Mouse (Mus musculus) embryonic facial prominence, embryonic 10.5 days (tissue): ENCODE results near the gene A630023A22Rik. TPM values are rescaled to one million over a fixed set of nuclear protein-coding genes. Genes with fewer than 3 reads are reported as not detected.

ENCODE experiments used
- DNase-seq: peaks from one replicate; pipeline ENCODE4 v3.0.0-alpha.2; 2017; ENCODE audit warnings: low spot score
- H3K27ac ChIP-seq: fragments of 300-500 bp; sonication (generic); replicated peaks from 2 replicates; pipeline ENCODE4 v1.5.1; 2016; ENCODE audit warnings: mild to moderate bottlenecking
- H3K27me3 ChIP-seq: fragments of 300-500 bp; sonication (generic); replicated peaks from 2 replicates; pipeline ENCODE4 v1.6.1; 2016; ENCODE audit warnings: low read depth, mild to moderate bottlenecking; ENCODE audit not compliant: poor library complexity, severe bottlenecking
- H3K36me3 ChIP-seq: fragments of 300-500 bp; sonication (generic); replicated peaks from 2 replicates; pipeline ENCODE4 v1.6.1; 2016; ENCODE audit warnings: mild to moderate bottlenecking, moderate library complexity
- H3K4me1 ChIP-seq: fragments of 300-500 bp; sonication (generic); 2 replicates; pipeline ENCODE4 v1.6.1; 2016
- H3K4me3 ChIP-seq: fragments of 300-500 bp; sonication (generic); 2 replicates; pipeline ENCODE4 v1.5.1; 2016; ENCODE audit warnings: mild to moderate bottlenecking, moderate library complexity
- H3K9me3 ChIP-seq: fragments of 300-500 bp; sonication (generic); 2 replicates; pipeline ENCODE4 v1.6.1; 2016; ENCODE audit warnings: mild to moderate bottlenecking
- WGBS: fragments of 180-500 bp; shearing (Covaris S2); methylation state at CpG from one replicate; pipeline ENCODE4 v1.1.7; 2016; 5-methylcytosine and 5-hydroxymethylcytosine counted together
- polyA plus RNA-seq: library from polyadenylated mRNA; unstranded; fragments of >200 nt; fragmentation: Nextera tagmentation; extraction: Ambion mirVana; gene quantifications from 2 replicates; pipeline ENCODE4 v1.2.1, GENCODE M21; 2016

A630023A22Rik gene
- not detected in 2 replicates for polyA plus RNA-seq

- 81% methylated on average over 5 of the region's 5 CpGs for WGBS
- H3K36me3 ChIP-seq = no peaks in the 10 kb centered on the region
- H3K27me3 ChIP-seq = no peaks in the 10 kb centered on the region
- no peak for DNase-seq
- no peaks in the 10 kb centered on the region for H3K4me1 ChIP-seq
- no peak within 1 kb of the TSS for H3K4me3 ChIP-seq
- H3K27ac ChIP-seq = no peak within 1 kb of the TSS
- H3K9me3 ChIP-seq = no peaks in the 10 kb centered on the region
Observed at GRCm38 (mm10) chr14:34102601-34103000, at the start of gene A630023A22Rik. Gene A630023A22Rik, minus strand, starts transcription at chr14:34102754.

- Histone ChIP-seq H3K36me3 (no peaks in the 10 kb centered on the region), H3K4me1 (peaks cover 9% of the 10 kb centered on the region), H3K27ac (no peak within 1 kb of the TSS), H3K4me3 (peak within 1 kb of the TSS; percentile 38; the same call in 1 of the 2 replicates), H3K27me3 (peaks cover 30% of the 10 kb centered on the region), H3K9me3 (no peaks in the 10 kb centered on the region)
- WGBS = 18% methylated on average over 16 of the region's 16 CpGs
- peak; percentile 54 for DNase-seq
Observed at GRCm38 (mm10) chr14:34152342-34152741, 49.8 kb upstream of the A630023A22Rik start, which contains the start of gene Npy4r. Gene Npy4r, minus strand, starts transcription at chr14:34152489.

GRCm38 (mm10) chr14:34142915-34143314 lies 40.4 kb upstream of the A630023A22Rik start:
- WGBS = 91% methylated on average over 10 of the region's 10 CpGs

GRCm38 (mm10) chr14:34142316-34142715 lies 39.8 kb upstream of the A630023A22Rik start:
- Histone ChIP-seq H3K9me3 (no peaks in the 10 kb centered on the region), H3K4me3 (no peak overlapping the region), H3K4me1 (no peaks in the 10 kb centered on the region), H3K27ac (no peak overlapping the region), H3K36me3 (no peaks in the 10 kb centered on the region), H3K27me3 (no peaks in the 10 kb centered on the region; the same call in 1 of the 2 replicates)
- WGBS = 92% methylated on average over 1 of the region's 1 CpGs
- no peak for DNase-seq

More at GRCm38 (mm10) chr14:34142915-34143314, 40.4 kb upstream of the A630023A22Rik start:
- Histone ChIP-seq H3K4me3 (no peak overlapping the region), H3K27me3 (no peaks in the 10 kb centered on the region; the same call in 1 of the 2 replicates), H3K4me1 (no peaks in the 10 kb centered on the region), H3K36me3 (no peaks in the 10 kb centered on the region), H3K27ac (no peak overlapping the region), H3K9me3 (no peaks in the 10 kb centered on the region)
- DNase-seq = no peak

- 86% methylated on average over 15 of the region's 15 CpGs for WGBS
- Histone ChIP-seq H3K27ac (no peak overlapping the region), H3K9me3 (no peaks in the 10 kb centered on the region), H3K27me3 (peaks cover 5% of the 10 kb centered on the region; the same call in 1 of the 2 replicates), H3K4me3 (no peak overlapping the region), H3K4me1 (no peaks in the 10 kb centered on the region), H3K36me3 (no peaks in the 10 kb centered on the region)
- no peak for DNase-seq
Observed at GRCm38 (mm10) chr14:34139671-34140664, 37.4 kb upstream of the A630023A22Rik start.

- H3K27me3 ChIP-seq = 0 out of 2 replicates have a peak, but pooled peaks cover 5% of the 10 kb centered on the region
- H3K36me3 ChIP-seq = no peaks in the 10 kb centered on the region
- DNase-seq = no peak
- no peak overlapping the region for H3K4me3 ChIP-seq
- no peak overlapping the region for H3K27ac ChIP-seq
- 0 out of 2 replicates have a peak, but pooled peaks cover 5% of the 10 kb centered on the region for H3K4me1 ChIP-seq
- H3K9me3 ChIP-seq = no peaks in the 10 kb centered on the region
Observed at GRCm38 (mm10) chr14:34135391-34135790, 32.8 kb upstream of the A630023A22Rik start.

GRCm38 (mm10) chr14:34131216-34131615 lies 28.7 kb upstream of the A630023A22Rik start:
- Histone ChIP-seq H3K4me1 (0 out of 2 replicates have a peak, but pooled peaks cover 5% of the 10 kb centered on the region), H3K4me3 (no peak overlapping the region), H3K36me3 (no peaks in the 10 kb centered on the region), H3K27me3 (no peaks in the 10 kb centered on the region), H3K27ac (no peak overlapping the region), H3K9me3 (no peaks in the 10 kb centered on the region)
- DNase-seq = no peak
- WGBS = 71% methylated on average over 6 of the region's 6 CpGs

GRCm38 (mm10) chr14:34121691-34122090 lies 19.1 kb upstream of the A630023A22Rik start:
- H3K4me1 ChIP-seq = no peaks in the 10 kb centered on the region
- WGBS = 92% methylated on average over 4 of the region's 4 CpGs
- no peaks in the 10 kb centered on the region for H3K9me3 ChIP-seq
- no peaks in the 10 kb centered on the region for H3K27me3 ChIP-seq
- H3K27ac ChIP-seq = no peak overlapping the region
- no peak overlapping the region for H3K4me3 ChIP-seq
- no peaks in the 10 kb centered on the region for H3K36me3 ChIP-seq
- no peak for DNase-seq

GRCm38 (mm10) chr14:34120923-34121351 lies 18.4 kb upstream of the A630023A22Rik start:
- 92% methylated on average over 3 of the region's 3 CpGs for WGBS

GRCm38 (mm10) chr14:34120016-34120910 lies 17.7 kb upstream of the A630023A22Rik start:
- Histone ChIP-seq H3K36me3 (no peaks in the 10 kb centered on the region), H3K27me3 (no peaks in the 10 kb centered on the region), H3K4me1 (no peaks in the 10 kb centered on the region), H3K27ac (no peak overlapping the region), H3K9me3 (no peaks in the 10 kb centered on the region), H3K4me3 (no peak overlapping the region)
- DNase-seq = no peak
- 86% methylated on average over 12 of the region's 12 CpGs for WGBS

More at GRCm38 (mm10) chr14:34120923-34121351, 18.4 kb upstream of the A630023A22Rik start:
- Histone ChIP-seq H3K36me3 (no peaks in the 10 kb centered on the region), H3K4me1 (no peaks in the 10 kb centered on the region), H3K27ac (no peak overlapping the region), H3K27me3 (no peaks in the 10 kb centered on the region), H3K9me3 (no peaks in the 10 kb centered on the region), H3K4me3 (no peak overlapping the region)
- DNase-seq = no peak

- H3K27ac ChIP-seq = no peak overlapping the region
- WGBS = 81% methylated on average over 7 of the region's 7 CpGs
- H3K4me3 ChIP-seq = no peak overlapping the region
- H3K36me3 ChIP-seq = no peaks in the 10 kb centered on the region
- no peaks in the 10 kb centered on the region for H3K4me1 ChIP-seq
- H3K27me3 ChIP-seq = no peaks in the 10 kb centered on the region
- no peaks in the 10 kb centered on the region for H3K9me3 ChIP-seq
- no peak for DNase-seq
Observed at GRCm38 (mm10) chr14:34119046-34119723, 16.6 kb upstream of the A630023A22Rik start.
